Mouse (Mus musculus) liver, embryonic 15.5 days (tissue): ENCODE data around the gene 1700125H20Rik. TPM values are rescaled to one million over a fixed set of nuclear protein-coding genes. Genes with fewer than 3 reads are reported as not detected.
A peak's percentile ranks its signal among the peaks of the same experiment; 100 is the strongest.

Experiments used
- ATAC-seq: fragments of 200-750 bp; cut with Nextera tagmentation; 2 replicates; pipeline ENCODE4 v1.8.0; 2017; ENCODE audit warnings: moderate number of reproducible peaks, mild to moderate bottlenecking, moderate library complexity; ENCODE audit not compliant: insufficient read depth
- H3K27ac ChIP-seq: fragments of 300-500 bp; sonication (generic); replicated peaks from 2 replicates; pipeline ENCODE4 v1.5.1; 2015; ENCODE audit warnings: mild to moderate bottlenecking, inconsistent platforms
- H3K27me3 ChIP-seq: fragments of 300-500 bp; sonication (generic); 2 replicates; pipeline ENCODE4 v1.6.1; 2015; ENCODE audit warnings: mild to moderate bottlenecking, inconsistent platforms
- H3K36me3 ChIP-seq: fragments of 300-500 bp; sonication (generic); replicated peaks from 2 replicates; pipeline ENCODE4 v1.6.1; 2015; ENCODE audit warnings: moderate library complexity, mild to moderate bottlenecking, inconsistent platforms
- H3K4me1 ChIP-seq: fragments of 300-500 bp; sonication (generic); replicated peaks from 2 replicates; pipeline ENCODE4 v1.6.1; 2015; ENCODE audit warnings: inconsistent platforms
- H3K4me2 ChIP-seq: fragments of 300-500 bp; sonication (generic); 2 replicates; pipeline ENCODE4 v1.6.1; 2015; ENCODE audit warnings: moderate library complexity, mild to moderate bottlenecking, inconsistent platforms
- H3K4me3 ChIP-seq: fragments of 300-500 bp; sonication (generic); replicated peaks from 2 replicates; pipeline ENCODE4 v1.5.1; 2015; ENCODE audit warnings: mild to moderate bottlenecking, inconsistent platforms
- H3K9ac ChIP-seq: fragments of 300-500 bp; sonication (generic); 2 replicates; pipeline ENCODE4 v1.6.1; 2015; ENCODE audit warnings: moderate library complexity, mild to moderate bottlenecking, inconsistent platforms
- H3K9me3 ChIP-seq: fragments of 300-500 bp; sonication (generic); replicated peaks from 2 replicates; pipeline ENCODE4 v1.6.1; 2016; ENCODE audit warnings: inconsistent platforms
- WGBS: fragments of 180-500 bp; shearing (Covaris S2); methylation state at CpG from one replicate; pipeline ENCODE4 v1.1.7; 2015; ENCODE audit warnings: mixed read lengths; ENCODE audit not compliant: insufficient replicate concordance; 5-methylcytosine and 5-hydroxymethylcytosine counted together
- polyA plus RNA-seq: library from polyadenylated mRNA; unstranded; fragments of >200 nt; fragmentation: Nextera tagmentation; extraction: Ambion mirVana; gene quantifications from 2 replicates; pipeline ENCODE4 v1.2.1, GENCODE M21; 2015

1700125H20Rik gene
- polyA plus RNA-seq = not detected in 2 replicates

GRCm38 (mm10) chr11:85170058-85170740, at the start of gene 1700125H20Rik:
Gene 1700125H20Rik (plus strand): TSS chr11:85170404.
- Histone ChIP-seq H3K27ac (0 out of 2 replicates have a peak within 1 kb of the TSS, but pooled peaks have one; percentile 57), H3K9ac (peak within 1 kb of the TSS; percentile 46; the same call in 1 of the 2 replicates), H3K4me1 (peaks cover 15% of the 10 kb centered on the region), H3K9me3 (no peaks in the 10 kb centered on the region), H3K36me3 (no peaks in the 10 kb centered on the region), H3K4me2 (peak within 1 kb of the TSS; percentile 70), H3K4me3 (peak within 1 kb of the TSS; percentile 36), H3K27me3 (no peaks in the 10 kb centered on the region; the same call in 1 of the 2 replicates)
- WGBS = 14% methylated on average over 21 of the region's 21 CpGs
- ATAC-seq = peak; percentile 97

GRCm38 (mm10) chr11:85122073-85122472, 48.1 kb upstream of the 1700125H20Rik start:
- WGBS = 34% methylated on average over 1 of the region's 1 CpGs
- Histone ChIP-seq H3K4me3 (no peak overlapping the region), H3K4me2 (no peak overlapping the region), H3K4me1 (peaks cover 86% of the 10 kb centered on the region), H3K27ac (peak overlapping the region; percentile 70), H3K36me3 (0 out of 2 replicates have a peak, but pooled peaks cover 2% of the 10 kb centered on the region), H3K9me3 (no peaks in the 10 kb centered on the region), H3K27me3 (no peaks in the 10 kb centered on the region), H3K9ac (no peak overlapping the region)
- ATAC-seq = no peak

- peaks cover 82% of the 10 kb centered on the region for H3K4me1 ChIP-seq
- 71% methylated on average over 3 of the region's 3 CpGs for WGBS
- no peaks in the 10 kb centered on the region for H3K9me3 ChIP-seq
- no peak overlapping the region for H3K4me3 ChIP-seq
- peak overlapping the region; percentile 76 for H3K27ac ChIP-seq
- H3K36me3 ChIP-seq = 0 out of 2 replicates have a peak, but pooled peaks cover 5% of the 10 kb centered on the region
- H3K27me3 ChIP-seq = no peaks in the 10 kb centered on the region
- H3K4me2 ChIP-seq = no peak overlapping the region
- H3K9ac ChIP-seq = no peak overlapping the region
- no peak for ATAC-seq
These were observed 46.8 kb upstream of the 1700125H20Rik start for GRCm38 (mm10) chr11:85123267-85123992.

GRCm38 (mm10) chr11:85126257-85127102, 43.7 kb upstream of the 1700125H20Rik start:
- Histone ChIP-seq H3K27ac (peak overlapping the region; percentile 61), H3K4me3 (no peak overlapping the region), H3K9ac (no peak overlapping the region), H3K27me3 (no peaks in the 10 kb centered on the region), H3K9me3 (no peaks in the 10 kb centered on the region), H3K36me3 (peaks cover 10% of the 10 kb centered on the region; the same call in 1 of the 2 replicates), H3K4me2 (peak overlapping the region; percentile 9; the same call in 1 of the 2 replicates), H3K4me1 (peaks cover 80% of the 10 kb centered on the region)
- no peak for ATAC-seq
- WGBS = 77% methylated on average over 2 of the region's 2 CpGs

- peak overlapping the region; percentile 27; the same call in 1 of the 2 replicates for H3K9ac ChIP-seq
- 27% methylated on average over 1 of the region's 1 CpGs for WGBS
- peaks cover 75% of the 10 kb centered on the region for H3K4me1 ChIP-seq
- H3K4me3 ChIP-seq = no peak overlapping the region
- H3K9me3 ChIP-seq = no peaks in the 10 kb centered on the region
- H3K27ac ChIP-seq = peak overlapping the region; percentile 74
- H3K4me2 ChIP-seq = peak overlapping the region; percentile 28; the same call in 1 of the 2 replicates
- H3K36me3 ChIP-seq = peaks cover 11% of the 10 kb centered on the region; the same call in 1 of the 2 replicates
- ATAC-seq = no peak
- H3K27me3 ChIP-seq = no peaks in the 10 kb centered on the region
These were observed 41.3 kb upstream of the 1700125H20Rik start for GRCm38 (mm10) chr11:85128883-85129282.

GRCm38 (mm10) chr11:85131542-85131941, 38.7 kb upstream of the 1700125H20Rik start:
- Histone ChIP-seq H3K9ac (no peak overlapping the region), H3K27ac (peak overlapping the region; percentile 68), H3K4me2 (0 out of 2 replicates have a peak overlapping the region, but pooled peaks have one; percentile 11), H3K4me3 (no peak overlapping the region), H3K27me3 (no peaks in the 10 kb centered on the region), H3K36me3 (peaks cover 37% of the 10 kb centered on the region), H3K4me1 (peaks cover 81% of the 10 kb centered on the region), H3K9me3 (no peaks in the 10 kb centered on the region)
- 46% methylated on average over 2 of the region's 2 CpGs for WGBS
- ATAC-seq = no peak

- peak overlapping the region; percentile 64 for H3K4me2 ChIP-seq
- H3K27ac ChIP-seq = peak overlapping the region; percentile 93
- H3K4me3 ChIP-seq = peak overlapping the region; percentile 90
- H3K27me3 ChIP-seq = no peaks in the 10 kb centered on the region
- peaks cover 29% of the 10 kb centered on the region for H3K36me3 ChIP-seq
- H3K4me1 ChIP-seq = peaks cover 52% of the 10 kb centered on the region
- H3K9ac ChIP-seq = peak overlapping the region; percentile 97
- 6% methylated on average over 17 of the region's 17 CpGs for WGBS
- no peaks in the 10 kb centered on the region for H3K9me3 ChIP-seq
- ATAC-seq = no peak
These were observed 31.3 kb upstream of the 1700125H20Rik start for GRCm38 (mm10) chr11:85138776-85139474.

- H3K4me1 ChIP-seq = peaks cover 43% of the 10 kb centered on the region
- H3K27ac ChIP-seq = peak within 1 kb of the TSS; percentile 93
- peaks cover 20% of the 10 kb centered on the region for H3K36me3 ChIP-seq
- WGBS = under 1% methylated on average over 94 of the region's 94 CpGs
- peak within 1 kb of the TSS; percentile 90 for H3K4me3 ChIP-seq
- no peaks in the 10 kb centered on the region for H3K27me3 ChIP-seq
- H3K9me3 ChIP-seq = no peaks in the 10 kb centered on the region
- peak within 1 kb of the TSS; percentile 76 for H3K4me2 ChIP-seq
- H3K9ac ChIP-seq = peak within 1 kb of the TSS; percentile 97
- ATAC-seq = peak; percentile 94
These were observed 30.3 kb upstream of the 1700125H20Rik start, which contains the start of gene Usp32 for GRCm38 (mm10) chr11:85139581-85140540. Gene Usp32 (minus strand): TSS chr11:85140161.

- Histone ChIP-seq H3K27ac (no peak overlapping the region), H3K27me3 (peaks cover 5% of the 10 kb centered on the region; the same call in 1 of the 2 replicates), H3K4me2 (no peak overlapping the region), H3K4me3 (no peak overlapping the region), H3K9ac (no peak overlapping the region), H3K9me3 (no peaks in the 10 kb centered on the region), H3K36me3 (no peaks in the 10 kb centered on the region), H3K4me1 (no peaks in the 10 kb centered on the region)
- ATAC-seq = no peak
- 68% methylated on average over 2 of the region's 2 CpGs for WGBS
These were observed 17.8 kb upstream of the 1700125H20Rik start for GRCm38 (mm10) chr11:85152256-85152930.
